Mouse (Mus musculus): ENCODE measurements around the gene Mtx1.

GRCm38 (mm10) chr3:89202253-89203141 is 24.4 kb downstream of the Mtx1 start, which contains the start of gene Gba:
- TF ChIP-seq POLR2A (IDR thresholded peaks at IDR 0.05; ENCODE audit: borderline replicate concordance, control insufficient read depth, low read depth, low read length) (no peak), CTCF (IDR thresholded peaks at IDR 0.05; ENCODE audit: control insufficient read depth, insufficient read depth, low read length) (no peak)
